Mouse (Mus musculus): ENCODE measurements at regions not wholly inside any gene's neighbourhood (a gene's known extent, or its start where the extent isn't known, plus 50 kb on each side); places are given as distances from the start of the nearest gene placed in this dataset. TPM values are rescaled to one million over a fixed set of nuclear protein-coding genes. Genes with fewer than 3 reads are reported as not detected.

DNA sequence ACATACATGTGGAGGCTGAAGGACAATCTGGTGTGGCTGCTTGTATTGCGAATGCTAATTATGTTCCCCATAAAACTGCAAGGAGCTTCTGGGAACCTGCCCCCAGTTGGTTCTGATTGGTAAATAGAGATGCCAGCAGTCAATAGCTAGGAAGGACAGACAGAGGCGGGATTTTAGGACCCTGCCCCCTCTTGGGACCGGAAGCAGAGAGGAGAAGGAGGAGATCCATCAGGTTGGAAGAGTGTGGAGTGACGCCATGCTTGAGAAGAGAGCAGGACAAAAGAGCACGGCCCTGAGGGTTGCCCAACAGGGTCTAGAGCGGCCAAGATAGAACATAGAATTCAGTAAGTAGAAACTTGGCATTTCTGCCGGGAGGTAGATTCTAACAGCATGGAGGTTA lies 50.4 kb upstream of the Zfp64 start:
- Histone ChIP-seq H3K4me2 (no peak overlapping the region), H3K9ac (no peak overlapping the region), H3K27me3 (no peaks in the 10 kb centered on the region; the same call in 1 of the 2 replicates), H3K9me3 (no peaks in the 10 kb centered on the region), H3K4me3 (no peak overlapping the region), H3K36me3 (no peaks in the 10 kb centered on the region), H3K4me1 (peaks cover 10% of the 10 kb centered on the region), H3K27ac (no peak overlapping the region)
- ATAC-seq (ENCODE audit: insufficient number of reproducible peaks, low FRiP score, low TSS enrichment, low read depth): no peak
- 86% methylated on average over 7 of the region's 7 CpGs for WGBS

Small RNA genes lying in the stretch of these regions (microRNA-seq; reads per million reads assigned to microRNA genes)
- not detected for gene Gm26469

Data from limb, embryonic 15.5 days (tissue).